Mouse (Mus musculus): ENCODE measurements around the gene Thada. TPM values are rescaled to one million over a fixed set of nuclear protein-coding genes. Genes with fewer than 3 reads are reported as not detected.

Gene Thada
- total and polyA plus RNA-seq, 2 experiments from 2014 or later: 2.6 to 19.2 TPM

- no peaks in the 10 kb centered on the region for H3K27me3 ChIP-seq (ENCODE audit: insufficient read depth, low read length)
- H3K27ac ChIP-seq (ENCODE audit: low read depth, low read length): no peak overlapping the region
- H3K36me3 ChIP-seq (ENCODE audit: insufficient read depth): no peaks in the 10 kb centered on the region
- H3K4me1 ChIP-seq (ENCODE audit: insufficient read depth): no peaks in the 10 kb centered on the region; the same call in 1 of the 2 replicates
- H3K4me3 ChIP-seq (ENCODE audit: low read depth, low read length): no peak overlapping the region
- H3K9ac ChIP-seq: no peak overlapping the region
- DNase-seq (no peak), ATAC-seq (no peak)
- TF ChIP-seq CTCF (IDR thresholded peaks at IDR 0.05; ENCODE audit: low read depth): no peak
- H3K4me2 ChIP-seq (ENCODE audit: low read depth): no peak overlapping the region
- 20% methylated on average over 3 of the region's 3 CpGs for WGBS
- no peaks in the 10 kb centered on the region for H3K9me3 ChIP-seq (ENCODE audit: low read length)
Observed at GRCm38 (mm10) chr17:84508736-84509135, 42.7 kb upstream of the Thada start.

GRCm38 (mm10) chr17:84505922-84506321, 39.9 kb upstream of the Thada start:
- H3K4me1 ChIP-seq (ENCODE audit: insufficient read depth): no peaks in the 10 kb centered on the region; the same call in 1 of the 2 replicates
- H3K27ac ChIP-seq (ENCODE audit: low read depth, low read length): no peak overlapping the region
- H3K9me3 ChIP-seq (ENCODE audit: low read length): no peaks in the 10 kb centered on the region
- no peak for DNase-seq
- H3K4me3 ChIP-seq (ENCODE audit: low read depth, low read length): no peak overlapping the region
- 72% methylated on average over 2 of the region's 2 CpGs for WGBS
- H3K9ac ChIP-seq: no peak overlapping the region
- no peak for ATAC-seq
- TF ChIP-seq CTCF (IDR thresholded peaks at IDR 0.05; ENCODE audit: low read depth): no peak
- no peaks in the 10 kb centered on the region for H3K27me3 ChIP-seq (ENCODE audit: insufficient read depth, low read length)
- no peak overlapping the region for H3K4me2 ChIP-seq (ENCODE audit: low read depth)
- H3K36me3 ChIP-seq (ENCODE audit: insufficient read depth): no peaks in the 10 kb centered on the region

- Histone ChIP-seq H3K4me3 (ENCODE audit: low read depth, low read length) (no peak overlapping the region), H3K9ac (no peak overlapping the region), H3K27ac (ENCODE audit: low read depth, low read length) (no peak overlapping the region), H3K27me3 (ENCODE audit: insufficient read depth, low read length) (no peaks in the 10 kb centered on the region), H3K4me2 (ENCODE audit: low read depth) (no peak overlapping the region), H3K4me1 (ENCODE audit: insufficient read depth) (no peaks in the 10 kb centered on the region), H3K9me3 (ENCODE audit: low read length) (no peaks in the 10 kb centered on the region), H3K36me3 (ENCODE audit: insufficient read depth) (no peaks in the 10 kb centered on the region)
- ATAC-seq: no peak
- 75% methylated on average over 3 of the region's 3 CpGs for WGBS
- TF ChIP-seq CTCF (IDR thresholded peaks at IDR 0.05; ENCODE audit: low read depth): no peak
- DNase-seq: no peak
Observed at GRCm38 (mm10) chr17:84502341-84502740, 36.3 kb upstream of the Thada start.

- no peak overlapping the region for H3K4me3 ChIP-seq (ENCODE audit: low read depth, low read length)
- H3K4me1 ChIP-seq (ENCODE audit: insufficient read depth): no peaks in the 10 kb centered on the region
- no peak overlapping the region for H3K9ac ChIP-seq
- DNase-seq (no peak), ATAC-seq (no peak)
- H3K27ac ChIP-seq (ENCODE audit: low read depth, low read length): no peak overlapping the region
- H3K36me3 ChIP-seq (ENCODE audit: insufficient read depth): no peaks in the 10 kb centered on the region
- H3K4me2 ChIP-seq (ENCODE audit: low read depth): no peak overlapping the region
- 21% methylated on average over 5 of the region's 5 CpGs for whole genome bisulfite sequencing
- no peaks in the 10 kb centered on the region for H3K9me3 ChIP-seq (ENCODE audit: low read length)
- TF ChIP-seq CTCF (IDR thresholded peaks at IDR 0.05; ENCODE audit: low read depth): no peak
- H3K27me3 ChIP-seq (ENCODE audit: insufficient read depth, low read length): no peaks in the 10 kb centered on the region
Observed at GRCm38 (mm10) chr17:84498639-84499038, 32.6 kb upstream of the Thada start.

GRCm38 (mm10) chr17:84497972-84498604, 32.1 kb upstream of the Thada start:
- H3K9ac ChIP-seq: no peak overlapping the region
- no peak for TF ChIP-seq CTCF (IDR thresholded peaks at IDR 0.05; ENCODE audit: low read depth)
- H3K4me3 ChIP-seq (ENCODE audit: low read depth, low read length): no peak overlapping the region
- no peaks in the 10 kb centered on the region for H3K27me3 ChIP-seq (ENCODE audit: insufficient read depth, low read length)
- H3K4me1 ChIP-seq (ENCODE audit: insufficient read depth): no peaks in the 10 kb centered on the region
- H3K4me2 ChIP-seq (ENCODE audit: low read depth): no peak overlapping the region
- no peak; the same call in 1 of the 2 replicates for ATAC-seq
- no peaks in the 10 kb centered on the region for H3K36me3 ChIP-seq (ENCODE audit: insufficient read depth)
- no peak for DNase-seq
- no peak overlapping the region for H3K27ac ChIP-seq (ENCODE audit: low read depth, low read length)
- no peaks in the 10 kb centered on the region for H3K9me3 ChIP-seq (ENCODE audit: low read length)
- WGBS: 54% methylated on average over 3 of the region's 3 CpGs

GRCm38 (mm10) chr17:84497559-84497958, 31.6 kb upstream of the Thada start:
- no peak for TF ChIP-seq CTCF (IDR thresholded peaks at IDR 0.05; ENCODE audit: low read depth)
- no peaks in the 10 kb centered on the region for H3K27me3 ChIP-seq (ENCODE audit: insufficient read depth, low read length)
- ATAC-seq (no peak), DNase-seq (no peak)
- 63% methylated on average over 2 of the region's 2 CpGs for WGBS
- no peaks in the 10 kb centered on the region for H3K9me3 ChIP-seq (ENCODE audit: low read length)
- H3K9ac ChIP-seq: no peak overlapping the region
- no peak overlapping the region for H3K27ac ChIP-seq (ENCODE audit: low read depth, low read length)
- H3K4me1 ChIP-seq (ENCODE audit: insufficient read depth): no peaks in the 10 kb centered on the region
- H3K36me3 ChIP-seq (ENCODE audit: insufficient read depth): no peaks in the 10 kb centered on the region
- H3K4me2 ChIP-seq (ENCODE audit: low read depth): no peak overlapping the region
- no peak overlapping the region for H3K4me3 ChIP-seq (ENCODE audit: low read depth, low read length)

- no peaks in the 10 kb centered on the region for H3K27me3 ChIP-seq (ENCODE audit: insufficient read depth, low read length)
- no peaks in the 10 kb centered on the region for H3K4me1 ChIP-seq (ENCODE audit: insufficient read depth)
- H3K4me2 ChIP-seq (ENCODE audit: low read depth): no peak overlapping the region
- 81% methylated on average over 5 of the region's 5 CpGs for WGBS
- H3K4me3 ChIP-seq (ENCODE audit: low read depth, low read length): no peak overlapping the region
- TF ChIP-seq CTCF (IDR thresholded peaks at IDR 0.05; ENCODE audit: low read depth): no peak
- DNase-seq (no peak), ATAC-seq (no peak)
- H3K27ac ChIP-seq (ENCODE audit: low read depth, low read length): no peak overlapping the region
- no peak overlapping the region for H3K9ac ChIP-seq
- H3K36me3 ChIP-seq (ENCODE audit: insufficient read depth): no peaks in the 10 kb centered on the region
- no peaks in the 10 kb centered on the region for H3K9me3 ChIP-seq (ENCODE audit: low read length)
Observed at GRCm38 (mm10) chr17:84497026-84497425, 31.0 kb upstream of the Thada start.

All from forebrain, postnatal 0 days (tissue).